Mouse (Mus musculus): Measurements from ENCODE around the gene Atg4d. TPM values are rescaled to one million over a fixed set of nuclear protein-coding genes. Genes with fewer than 3 reads are reported as not detected.

Atg4d gene
- polyA plus RNA-seq, 1 experiment from 2014 or later: 38.6 TPM

DNA sequence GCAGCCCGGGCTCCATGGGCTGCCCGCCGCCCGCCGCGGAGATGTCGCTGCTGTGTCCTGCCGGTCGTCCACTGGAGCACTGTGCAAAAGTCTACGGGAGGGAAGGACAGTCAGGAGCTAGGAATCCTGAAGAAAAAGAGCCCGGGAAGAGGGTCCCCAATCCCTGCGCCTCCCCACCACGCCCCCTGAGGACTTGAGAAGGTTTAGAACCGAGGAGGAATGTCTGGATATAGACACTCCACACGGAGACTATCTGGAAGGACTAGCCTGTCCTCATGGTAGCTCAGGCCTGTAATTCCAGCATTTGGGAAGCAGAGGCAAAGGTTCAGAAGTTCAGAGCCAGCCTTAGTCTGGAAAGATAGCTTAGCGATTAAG lies 20.0 kb upstream of the Atg4d start:
- Histone ChIP-seq H3K36me3 (ENCODE audit: control insufficient read depth, insufficient read depth, low read length) (no peaks in the 10 kb centered on the region), H3K4me1 (replicated peaks; ENCODE audit: control insufficient read depth, insufficient read depth) (no peaks in the 10 kb centered on the region; the same call in 1 of the 2 replicates), H3K27ac (replicated peaks) (no peak overlapping the region), H3K4me2 (replicated peaks; ENCODE audit: low read depth) (peak overlapping the region; percentile 70), H3K9ac (ENCODE audit: low read length) (0 out of 2 replicates have a peak overlapping the region, but pooled peaks have one; percentile 23), H3K9me3 (ENCODE audit: control insufficient read depth, low read length) (no peaks in the 10 kb centered on the region), H3K27me3 (ENCODE audit: control insufficient read depth, insufficient read depth, low read length) (peaks cover 5% of the 10 kb centered on the region), H3K4me3 (ENCODE audit: low read depth, low read length) (peak overlapping the region; percentile 36)
- WGBS: 3% methylated on average over 16 of the region's 16 CpGs
- ATAC-seq (ENCODE audit: low FRiP score, low TSS enrichment) (no peak), DNase-seq (ENCODE audit: low spot score) (no peak)
- TF ChIP-seq EP300 (optimal IDR thresholded peaks at IDR 0.05) (no peak), CTCF (IDR thresholded peaks at IDR 0.05; ENCODE audit: low read depth) (no peak)

DNA sequence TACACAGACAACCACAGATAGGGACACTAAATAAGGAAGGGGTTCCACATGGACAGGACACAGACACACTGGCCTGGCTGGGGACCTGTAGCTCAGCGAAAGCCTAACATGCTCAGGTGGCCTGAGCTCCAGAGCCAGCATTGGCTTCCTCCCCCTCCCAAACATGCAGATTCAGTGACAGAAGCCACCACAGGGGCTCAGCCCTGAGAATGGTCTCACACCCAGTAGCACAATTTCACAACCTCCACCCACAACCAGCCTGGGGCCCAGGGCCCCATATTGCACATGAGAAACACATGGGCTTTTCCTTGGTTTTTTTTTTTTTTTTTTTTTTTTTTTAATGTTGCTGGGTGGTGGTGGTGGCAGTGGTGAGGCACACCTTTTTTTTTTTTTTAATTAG lies 18.8 kb upstream of the Atg4d start:
- Histone ChIP-seq H3K4me2 (replicated peaks; ENCODE audit: low read depth) (no peak overlapping the region), H3K27ac (replicated peaks) (no peak overlapping the region), H3K4me3 (ENCODE audit: low read depth, low read length) (no peak overlapping the region), H3K27me3 (ENCODE audit: control insufficient read depth, insufficient read depth, low read length) (peaks cover 5% of the 10 kb centered on the region), H3K36me3 (ENCODE audit: control insufficient read depth, insufficient read depth, low read length) (no peaks in the 10 kb centered on the region), H3K4me1 (replicated peaks; ENCODE audit: control insufficient read depth, insufficient read depth) (no peaks in the 10 kb centered on the region; the same call in 1 of the 2 replicates), H3K9ac (ENCODE audit: low read length) (no peak overlapping the region), H3K9me3 (ENCODE audit: control insufficient read depth, low read length) (no peaks in the 10 kb centered on the region)
- DNase-seq (ENCODE audit: low spot score) (no peak), ATAC-seq (ENCODE audit: low FRiP score, low TSS enrichment) (no peak)
- no peak for TF ChIP-seq CTCF (IDR thresholded peaks at IDR 0.05; ENCODE audit: low read depth)
- no peak for TF ChIP-seq EP300 (optimal IDR thresholded peaks at IDR 0.05)
- WGBS: 88% methylated on average over 1 of the region's 1 CpGs

DNA sequence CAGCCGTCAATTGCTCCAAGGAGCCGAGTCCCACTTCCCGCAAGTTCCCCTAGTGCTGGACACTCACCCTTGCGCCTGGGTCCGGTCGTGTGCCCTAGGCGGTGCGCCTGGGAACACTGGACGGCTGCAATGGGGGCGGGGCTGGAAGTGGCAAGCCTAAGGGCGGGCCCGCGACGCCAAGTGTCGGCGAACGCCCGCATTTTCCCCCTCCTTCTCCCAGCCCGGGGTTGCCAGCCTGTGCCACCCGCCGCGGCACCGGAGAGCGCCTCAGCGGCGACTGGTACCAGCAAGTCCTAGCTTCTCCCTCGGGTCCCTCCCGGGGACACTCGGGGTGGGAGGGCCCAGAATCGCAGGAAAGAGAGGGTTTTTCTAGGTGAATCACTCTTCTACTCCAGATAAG lies 16.8 kb upstream of the Atg4d start, which contains the start of gene S1pr5:
S1pr5 (minus strand) TSS at position 118 of the 400 bp plus-strand sequence.
- no peaks in the 10 kb centered on the region; the same call in 1 of the 2 replicates for H3K4me1 ChIP-seq (replicated peaks; ENCODE audit: control insufficient read depth, insufficient read depth)
- peak within 1 kb of the TSS; percentile 51 for H3K9ac ChIP-seq (ENCODE audit: low read length)
- peak within 1 kb of the TSS; percentile 29 for H3K4me3 ChIP-seq (ENCODE audit: low read depth, low read length)
- H3K27me3 ChIP-seq (ENCODE audit: control insufficient read depth, insufficient read depth, low read length): peaks cover 5% of the 10 kb centered on the region
- H3K9me3 ChIP-seq (ENCODE audit: control insufficient read depth, low read length): no peaks in the 10 kb centered on the region
- TF ChIP-seq EP300 (optimal IDR thresholded peaks at IDR 0.05): no peak
- no peak for TF ChIP-seq CTCF (IDR thresholded peaks at IDR 0.05; ENCODE audit: low read depth)
- H3K27ac ChIP-seq (replicated peaks): peak within 1 kb of the TSS; percentile 76
- DNase-seq (ENCODE audit: low spot score) (peak; percentile 77), ATAC-seq (ENCODE audit: low FRiP score, low TSS enrichment) (peak; percentile 43; the same call in 1 of the 2 replicates)
- 2% methylated on average over 30 of the region's 30 CpGs for WGBS
- no peaks in the 10 kb centered on the region for H3K36me3 ChIP-seq (ENCODE audit: control insufficient read depth, insufficient read depth, low read length)
- H3K4me2 ChIP-seq (replicated peaks; ENCODE audit: low read depth): peak within 1 kb of the TSS; percentile 56

DNA sequence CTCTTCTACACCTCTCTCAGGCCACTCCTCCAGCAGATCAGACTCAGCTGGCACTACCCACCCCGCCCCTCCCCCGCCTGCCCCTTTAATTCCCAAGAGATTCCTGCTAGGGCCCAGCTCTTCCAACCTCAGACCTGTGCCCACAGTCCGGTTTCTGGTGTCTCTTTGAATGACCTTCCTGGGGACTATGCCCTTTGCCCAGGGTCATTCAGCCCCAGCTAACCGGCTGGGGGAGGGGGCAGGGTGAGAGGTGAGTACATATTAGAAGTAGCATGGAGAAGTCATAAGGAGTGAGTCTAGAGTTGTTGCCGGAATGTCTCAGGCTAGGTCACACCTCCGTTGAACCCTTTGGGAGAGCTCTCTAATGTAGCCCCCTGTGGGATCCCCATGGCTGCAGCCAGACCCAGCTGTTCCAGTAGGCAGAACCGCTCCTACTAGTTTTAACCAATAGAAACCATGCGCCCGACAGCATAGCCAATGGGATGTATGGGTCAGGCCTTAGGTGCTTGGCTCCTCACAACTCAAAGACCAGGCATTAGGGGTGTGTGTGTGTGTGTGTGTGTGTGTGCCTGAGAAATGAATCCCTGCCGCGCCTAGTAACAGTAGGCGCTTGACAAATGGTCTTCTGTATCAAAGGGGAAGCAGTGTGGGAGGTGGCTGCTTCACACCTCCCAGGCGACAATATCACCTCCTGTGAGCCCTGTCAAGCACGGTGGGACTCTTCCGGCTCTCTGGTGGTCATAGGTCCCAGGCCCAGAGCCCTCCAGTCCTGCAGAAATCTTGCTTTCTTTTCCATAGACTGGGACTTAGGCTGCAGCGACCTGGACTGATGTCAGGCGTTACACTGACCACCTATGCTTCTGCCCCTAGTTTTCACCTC lies 15.2 kb upstream of the Atg4d start:
- DNase-seq (ENCODE audit: low spot score) (no peak), ATAC-seq (ENCODE audit: low FRiP score, low TSS enrichment) (0 out of 2 replicates have a peak, but pooled peaks have one; percentile 30)
- TF ChIP-seq CTCF (IDR thresholded peaks at IDR 0.05; ENCODE audit: low read depth) (no peak), EP300 (optimal IDR thresholded peaks at IDR 0.05) (no peak)
- Histone ChIP-seq H3K27ac (replicated peaks) (peak overlapping the region; percentile 74), H3K27me3 (ENCODE audit: control insufficient read depth, insufficient read depth, low read length) (peaks cover 3% of the 10 kb centered on the region; the same call in 1 of the 2 replicates), H3K9me3 (ENCODE audit: control insufficient read depth, low read length) (no peaks in the 10 kb centered on the region), H3K4me2 (replicated peaks; ENCODE audit: low read depth) (no peak overlapping the region), H3K4me1 (replicated peaks; ENCODE audit: control insufficient read depth, insufficient read depth) (no peaks in the 10 kb centered on the region), H3K36me3 (ENCODE audit: control insufficient read depth, insufficient read depth, low read length) (no peaks in the 10 kb centered on the region), H3K4me3 (ENCODE audit: low read depth, low read length) (no peak overlapping the region), H3K9ac (ENCODE audit: low read length) (no peak overlapping the region)
- 24% methylated on average over 17 of the region's 17 CpGs for WGBS

- Histone ChIP-seq H3K36me3 (ENCODE audit: control insufficient read depth, insufficient read depth, low read length) (no peaks in the 10 kb centered on the region), H3K27me3 (ENCODE audit: control insufficient read depth, insufficient read depth, low read length) (peaks cover 3% of the 10 kb centered on the region; the same call in 1 of the 2 replicates), H3K27ac (replicated peaks) (peak overlapping the region; percentile 74), H3K9me3 (ENCODE audit: control insufficient read depth, low read length) (no peaks in the 10 kb centered on the region), H3K4me2 (replicated peaks; ENCODE audit: low read depth) (no peak overlapping the region), H3K4me3 (ENCODE audit: low read depth, low read length) (no peak overlapping the region), H3K9ac (ENCODE audit: low read length) (no peak overlapping the region), H3K4me1 (replicated peaks; ENCODE audit: control insufficient read depth, insufficient read depth) (no peaks in the 10 kb centered on the region)
- TF ChIP-seq EP300 (optimal IDR thresholded peaks at IDR 0.05): no peak
- TF ChIP-seq CTCF (IDR thresholded peaks at IDR 0.05; ENCODE audit: low read depth): no peak
- DNase-seq (ENCODE audit: low spot score): no peak
- no peak for ATAC-seq (ENCODE audit: low FRiP score, low TSS enrichment)
- WGBS: 32% methylated on average over 2 of the region's 2 CpGs
Measured at GRCm38 (mm10) chr9:21250509-21250908, 14.6 kb upstream of the Atg4d start.
